Mouse (Mus musculus) ovary, postnatal 14 days (tissue): ENCODE data around the gene Hhipl1.

ENCODE experiments used
- DNase-seq: peaks from one replicate; pipeline ENCODE4 v3.0.0; 2022; ENCODE audit warnings: low spot score

The Hhipl1 gene

GRCm38 (mm10) chr12:108312432-108312851 lies 6.4 kb downstream of the Hhipl1 start:
- no peak for DNase-seq

- no peak for DNase-seq
Measured at GRCm38 (mm10) chr12:108313244-108313772, 7.2 kb downstream of the Hhipl1 start.

GRCm38 (mm10) chr12:108315818-108316217 lies 9.7 kb downstream of the Hhipl1 start:
- DNase-seq = no peak

GRCm38 (mm10) chr12:108316655-108317054 lies 10.6 kb downstream of the Hhipl1 start:
- no peak for DNase-seq

GRCm38 (mm10) chr12:108317201-108317738 lies 11.2 kb downstream of the Hhipl1 start:
- DNase-seq = no peak

GRCm38 (mm10) chr12:108317826-108318430 lies 11.9 kb downstream of the Hhipl1 start:
- no peak for DNase-seq

GRCm38 (mm10) chr12:108318499-108318898 lies 12.4 kb downstream of the Hhipl1 start:
- no peak for DNase-seq

- DNase-seq = no peak
Measured at GRCm38 (mm10) chr12:108320096-108320495, 14.0 kb downstream of the Hhipl1 start.

- no peak for DNase-seq
Measured at GRCm38 (mm10) chr12:108326401-108326800, 20.3 kb downstream of the Hhipl1 start.

- DNase-seq = no peak
Measured at GRCm38 (mm10) chr12:108327889-108328491, 21.9 kb downstream of the Hhipl1 start.

- peak; percentile 84 for DNase-seq
Measured at GRCm38 (mm10) chr12:108333056-108333455, 27.0 kb downstream of the Hhipl1 start.

GRCm38 (mm10) chr12:108333481-108333882 lies 27.4 kb downstream of the Hhipl1 start:
- no peak for DNase-seq

- DNase-seq = peak; percentile 99
Measured at GRCm38 (mm10) chr12:108333895-108334445, 27.9 kb downstream of the Hhipl1 start, which contains the start of gene Cyp46a1. Cyp46a1 (plus strand) TSS chr12:108334381.

- no peak for DNase-seq
Measured at GRCm38 (mm10) chr12:108334529-108334928, 28.5 kb downstream of the Hhipl1 start.

- peak; percentile 24 for DNase-seq
Measured at GRCm38 (mm10) chr12:108338572-108339190, 32.6 kb downstream of the Hhipl1 start.

GRCm38 (mm10) chr12:108348151-108348550 lies 42.1 kb downstream of the Hhipl1 start:
- DNase-seq = no peak

GRCm38 (mm10) chr12:108349026-108349425 lies 43.0 kb downstream of the Hhipl1 start:
- DNase-seq = no peak

- no peak for DNase-seq
Measured at GRCm38 (mm10) chr12:108350931-108351330, 44.9 kb downstream of the Hhipl1 start.

- DNase-seq = no peak
Measured at GRCm38 (mm10) chr12:108352371-108353136, 46.5 kb downstream of the Hhipl1 start.

GRCm38 (mm10) chr12:108354284-108354683 lies 48.2 kb downstream of the Hhipl1 start:
- no peak for DNase-seq

- DNase-seq = no peak
Measured at GRCm38 (mm10) chr12:108355271-108355670, 49.2 kb downstream of the Hhipl1 start.

- no peak for DNase-seq
Measured at GRCm38 (mm10) chr12:108355986-108356385, 49.9 kb downstream of the Hhipl1 start.
